Mouse (Mus musculus) liver, adult 2 months (tissue): Measurements from ENCODE around the gene Ncapg2.

Source experiments
- CTCF ChIP-seq: fragments of 200-500 bp; IDR thresholded peaks from 2 replicates; pipeline ENCODE4 v1.5.1; 2011; ENCODE audit warnings: low read depth, low read length, control low read depth
- POLR2A ChIP-seq: fragments of 200-500 bp; IDR thresholded peaks from 2 replicates; pipeline ENCODE4 v1.6.1; 2011; ENCODE audit warnings: low read length, control low read depth; ENCODE audit not compliant: insufficient read depth; ENCODE audit errors: extremely low read depth

GRCm38 (mm10) chr12:116421656-116422055, 16.5 kb downstream of the Ncapg2 start:
- TF ChIP-seq POLR2A (no peak), CTCF (no peak)
